Mouse (Mus musculus) kidney, adult 2 months (tissue): ENCODE data around the gene AL731706.1. TPM values are rescaled to one million over a fixed set of nuclear protein-coding genes. Genes with fewer than 3 reads are reported as not detected.

ENCODE experiments used
- DNase-seq: peaks from one replicate; pipeline ENCODE4 v3.0.0; 2021
- H3K27ac ChIP-seq: fragments of 200-500 bp; 2 replicates; pipeline ENCODE4 v1.5.1; 2012; ENCODE audit warnings: low read depth, low read length, control low read depth, inconsistent platforms; ENCODE audit not compliant: insufficient read depth
- H3K27me3 ChIP-seq: fragments of 200-500 bp; replicated peaks from 2 replicates; pipeline ENCODE4 v1.6.1; 2012; ENCODE audit warnings: mild to moderate bottlenecking, moderate library complexity, low read length, inconsistent platforms; ENCODE audit not compliant: control insufficient read depth, insufficient read depth
- H3K36me3 ChIP-seq: fragments of 200-500 bp; 2 replicates; pipeline ENCODE4 v1.6.1; 2012; ENCODE audit warnings: mild to moderate bottlenecking, moderate library complexity, low read length, inconsistent platforms; ENCODE audit not compliant: control insufficient read depth, insufficient read depth
- H3K4me1 ChIP-seq: fragments of 200-500 bp; 2 replicates; pipeline ENCODE4 v1.6.1; 2011; ENCODE audit warnings: low read length; ENCODE audit not compliant: control insufficient read depth, insufficient read depth
- H3K4me3 ChIP-seq: fragments of 200-500 bp; 2 replicates; pipeline ENCODE4 v1.5.1; 2011; ENCODE audit warnings: mild to moderate bottlenecking, low read depth, low read length, control low read depth; ENCODE audit not compliant: insufficient read depth
- CTCF ChIP-seq: fragments of 200-500 bp; conservative IDR thresholded peaks from 2 replicates; pipeline ENCODE4 v1.5.1; 2011; ENCODE audit warnings: low read depth, mild to moderate bottlenecking, control low read depth, low read length, moderate library complexity, mixed read lengths; ENCODE audit not compliant: insufficient read depth, insufficient read length
- POLR2A ChIP-seq: fragments of 200-500 bp; IDR thresholded peaks from one replicate; pipeline ENCODE4 v1.6.1; 2011; ENCODE audit warnings: low read depth, low read length, control low read depth
- WGBS: fragments of 180-500 bp; shearing (Covaris S2); methylation state at CpG from one replicate; pipeline ENCODE4 v1.1.7; 2018; 5-methylcytosine and 5-hydroxymethylcytosine counted together
- polyA plus RNA-seq: library from polyadenylated mRNA; depleted of rRNA; stranded (reverse); fragments of >200 nt; gene quantifications from 2 replicates; pipeline ENCODE4 v1.2.3, GENCODE M21; 2012

Gene AL731706.1
- polyA plus RNA-seq, 1 experiment = 15.3 TPM

DNA sequence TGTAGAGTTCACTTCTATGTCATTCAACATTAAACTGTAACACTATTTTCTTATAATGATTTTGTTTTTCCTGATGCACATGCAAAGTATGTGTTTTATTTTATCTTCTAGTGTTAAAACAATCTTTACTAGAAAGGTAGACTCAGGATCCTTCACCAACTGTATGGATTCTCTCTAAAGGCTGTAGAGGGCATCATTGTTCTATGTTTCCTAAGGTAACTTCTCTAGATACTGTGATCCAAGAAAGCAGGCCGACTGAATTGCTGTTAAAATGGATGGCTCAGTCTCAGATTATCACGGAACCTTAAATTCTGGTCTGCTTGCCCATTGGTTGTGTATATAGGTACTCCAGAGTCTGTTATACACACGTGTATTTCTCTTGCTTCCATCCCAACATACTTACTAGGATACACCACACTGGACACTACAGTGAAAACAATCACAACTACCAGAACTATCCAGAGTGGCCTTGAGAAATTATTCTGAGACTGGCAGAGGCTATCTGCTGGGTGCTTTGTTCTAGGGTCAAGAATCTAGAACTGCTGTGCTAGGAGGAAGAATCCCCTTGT lies 23.2 kb upstream of the AL731706.1 start:
- Histone ChIP-seq H3K27ac (no peak overlapping the region), H3K27me3 (no peaks in the 10 kb centered on the region), H3K36me3 (no peaks in the 10 kb centered on the region), H3K4me1 (no peaks in the 10 kb centered on the region), H3K4me3 (no peak overlapping the region)
- peak; percentile 21 for DNase-seq
- TF ChIP-seq CTCF = 0 out of 2 replicates have a peak, but pooled peaks have one; percentile 19
- TF ChIP-seq POLR2A = no peak
- 42% methylated on average over 3 of the region's 3 CpGs for WGBS

DNA sequence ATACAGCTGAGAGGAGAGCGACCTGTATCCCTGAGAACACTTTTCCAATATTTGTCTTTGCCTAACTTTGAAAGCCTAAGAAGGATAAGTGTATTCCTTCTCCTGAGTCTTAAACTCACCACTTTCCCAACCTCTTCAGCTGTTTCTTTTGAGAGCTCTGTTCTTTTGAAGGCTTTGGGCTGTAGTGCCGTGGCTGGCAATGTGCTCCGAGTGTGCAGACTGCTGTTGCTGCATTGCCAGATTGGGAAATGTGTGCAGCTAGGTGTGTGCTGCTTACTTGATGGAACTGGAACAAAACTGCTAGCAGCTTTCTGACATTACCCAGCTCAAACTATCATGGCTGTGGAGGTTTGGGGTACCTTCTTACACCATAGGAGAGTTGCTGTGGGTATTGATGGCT lies 21.8 kb upstream of the AL731706.1 start:
- no peak for DNase-seq
- WGBS = 93% methylated on average over 3 of the region's 3 CpGs
- H3K36me3 ChIP-seq = no peaks in the 10 kb centered on the region
- TF ChIP-seq CTCF (no peak), POLR2A (no peak)
- no peak overlapping the region for H3K27ac ChIP-seq
- no peaks in the 10 kb centered on the region for H3K4me1 ChIP-seq
- H3K27me3 ChIP-seq = no peaks in the 10 kb centered on the region
- H3K4me3 ChIP-seq = no peak overlapping the region

GRCm38 (mm10) chr2:136911958-136912411 lies 20.8 kb upstream of the AL731706.1 start:
- H3K27me3 ChIP-seq = no peaks in the 10 kb centered on the region
- no peak overlapping the region for H3K27ac ChIP-seq
- TF ChIP-seq CTCF = no peak
- no peak for TF ChIP-seq POLR2A
- H3K36me3 ChIP-seq = no peaks in the 10 kb centered on the region
- DNase-seq = peak; percentile 25
- H3K4me3 ChIP-seq = no peak overlapping the region
- 40% methylated on average over 4 of the region's 4 CpGs for WGBS
- H3K4me1 ChIP-seq = no peaks in the 10 kb centered on the region

DNA sequence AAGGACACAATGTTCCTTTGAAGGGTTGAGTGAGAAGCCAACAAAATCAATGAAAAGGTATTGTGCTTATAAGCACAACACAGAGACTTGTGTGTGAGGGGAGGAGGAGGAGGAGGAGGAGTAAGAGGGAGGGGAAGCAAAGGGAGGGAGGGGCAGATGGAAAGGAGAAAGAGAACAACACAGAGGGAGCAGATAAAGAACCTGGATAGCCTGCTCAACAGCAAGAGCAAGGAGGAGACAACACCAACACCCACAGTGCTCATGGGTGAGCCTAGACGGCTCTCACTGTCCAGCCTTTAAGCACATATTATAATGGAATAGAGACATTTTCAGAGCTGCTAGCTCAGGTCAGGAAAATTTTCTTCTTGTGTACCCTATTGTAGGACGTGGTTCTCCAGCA lies 18.1 kb upstream of the AL731706.1 start:
- no peak for DNase-seq
- WGBS = 87% methylated on average over 2 of the region's 2 CpGs
- Histone ChIP-seq H3K27ac (no peak overlapping the region), H3K4me1 (no peaks in the 10 kb centered on the region), H3K27me3 (no peaks in the 10 kb centered on the region), H3K4me3 (no peak overlapping the region), H3K36me3 (no peaks in the 10 kb centered on the region)
- TF ChIP-seq CTCF = no peak
- TF ChIP-seq POLR2A = no peak

- Histone ChIP-seq H3K27ac (no peak overlapping the region), H3K27me3 (no peaks in the 10 kb centered on the region), H3K4me1 (no peaks in the 10 kb centered on the region), H3K4me3 (no peak overlapping the region), H3K36me3 (no peaks in the 10 kb centered on the region)
- 96% methylated on average over 3 of the region's 3 CpGs for WGBS
- no peak for TF ChIP-seq POLR2A
- no peak for TF ChIP-seq CTCF
- DNase-seq = no peak
Measured at GRCm38 (mm10) chr2:136908596-136908995, 17.4 kb upstream of the AL731706.1 start.

- Histone ChIP-seq H3K27ac (no peak overlapping the region), H3K4me3 (no peak overlapping the region), H3K27me3 (no peaks in the 10 kb centered on the region), H3K36me3 (no peaks in the 10 kb centered on the region), H3K4me1 (0 out of 2 replicates have a peak, but pooled peaks cover 2% of the 10 kb centered on the region)
- DNase-seq = no peak
- TF ChIP-seq POLR2A (no peak), CTCF (no peak)
- 78% methylated on average over 2 of the region's 2 CpGs for WGBS
Measured at GRCm38 (mm10) chr2:136896131-136896530, 4.9 kb upstream of the AL731706.1 start.

- DNase-seq = no peak
- no peak for TF ChIP-seq CTCF
- TF ChIP-seq POLR2A = no peak
- no peaks in the 10 kb centered on the region for H3K27me3 ChIP-seq
- H3K4me1 ChIP-seq = peaks cover 6% of the 10 kb centered on the region; the same call in 1 of the 2 replicates
- 93% methylated on average over 2 of the region's 2 CpGs for WGBS
- H3K27ac ChIP-seq = no peak overlapping the region
- no peaks in the 10 kb centered on the region for H3K36me3 ChIP-seq
- H3K4me3 ChIP-seq = no peak overlapping the region
Measured at GRCm38 (mm10) chr2:136894494-136894893, 3.3 kb upstream of the AL731706.1 start.
